Mouse (Mus musculus) liver, postnatal 0 days (tissue): ENCODE data around the gene 1600014C23Rik. TPM values are rescaled to one million over a fixed set of nuclear protein-coding genes. Genes with fewer than 3 reads are reported as not detected.
A peak's percentile ranks its signal among the peaks of the same experiment; 100 is the strongest.

Experiments used
- ATAC-seq: fragments of 200-750 bp; cut with Nextera tagmentation; 2 replicates; pipeline ENCODE4 v1.8.0; 2017; ENCODE audit warnings: mild to moderate bottlenecking, moderate library complexity
- DNase-seq: peaks from one replicate; pipeline ENCODE4 v3.0.0-alpha.2; 2016
- H3K27ac ChIP-seq: fragments of 300-500 bp; sonication (generic); 2 replicates; pipeline ENCODE4 v1.5.1; 2014; ENCODE audit warnings: antibody characterized with exemption, moderate library complexity, mild to moderate bottlenecking, low read depth
- H3K27me3 ChIP-seq: fragments of 300-500 bp; sonication (generic); 2 replicates; pipeline ENCODE4 v1.6.1; 2014; ENCODE audit warnings: low read length, control low read depth, mixed read lengths; ENCODE audit not compliant: insufficient read depth
- H3K36me3 ChIP-seq: fragments of 300-500 bp; sonication (generic); replicated peaks from 2 replicates; pipeline ENCODE4 v1.6.1; 2014; ENCODE audit warnings: mild to moderate bottlenecking, control low read depth, low read length, moderate library complexity, mixed read lengths; ENCODE audit not compliant: insufficient read depth
- H3K4me1 ChIP-seq: fragments of 300-500 bp; sonication (generic); 2 replicates; pipeline ENCODE4 v1.6.1; 2014; ENCODE audit warnings: antibody characterized with exemption, mild to moderate bottlenecking, control low read depth; ENCODE audit not compliant: insufficient read depth
- H3K4me2 ChIP-seq: fragments of 300-500 bp; sonication (generic); 2 replicates; pipeline ENCODE4 v1.6.1; 2014; ENCODE audit warnings: low read depth, mild to moderate bottlenecking, low read length, moderate library complexity, mixed read lengths
- H3K4me3 ChIP-seq: fragments of 300-500 bp; sonication (generic); 2 replicates; pipeline ENCODE4 v1.5.1; 2014; ENCODE audit warnings: low read depth, low read length
- H3K9ac ChIP-seq: fragments of 300-500 bp; sonication (generic); replicated peaks from 2 replicates; pipeline ENCODE4 v1.6.1; 2014; ENCODE audit warnings: mild to moderate bottlenecking, moderate library complexity
- H3K9me3 ChIP-seq: fragments of 300-500 bp; sonication (generic); 2 replicates; pipeline ENCODE4 v1.6.1; 2016; ENCODE audit warnings: mild to moderate bottlenecking, control low read depth, low read length, mixed read lengths
- CTCF ChIP-seq: sonication (generic); IDR thresholded peaks from 2 replicates; pipeline ENCODE4 v1.5.1; 2016; ENCODE audit warnings: antibody characterized with exemption, low read depth
- EP300 ChIP-seq: IDR thresholded peaks from 2 replicates; pipeline ENCODE4 v1.6.1; 2016; ENCODE audit warnings: antibody characterized with exemption, low read depth, mild to moderate bottlenecking
- WGBS: fragments of 180-500 bp; shearing (Covaris S2); extraction: QIAGEN DNeasy Blood & Tissue Kit; methylation state at CpG from one replicate; pipeline ENCODE4 v1.1.7; 2014; ENCODE audit not compliant: insufficient replicate concordance; 5-methylcytosine and 5-hydroxymethylcytosine counted together
- polyA plus RNA-seq: library from polyadenylated mRNA; unstranded; fragments of >200 nt; fragmentation: Nextera tagmentation; extraction: Ambion mirVana; gene quantifications from 2 replicates; pipeline ENCODE4 v1.2.1, GENCODE M21; 2015

1600014C23Rik gene
- polyA plus RNA-seq, 1 experiment from 2014 or later: not detected

GRCm38 (mm10) chr17:45726249-45726648, 7.4 kb downstream of the 1600014C23Rik start:
- Histone ChIP-seq H3K9me3 (no peaks in the 10 kb centered on the region), H3K4me1 (peaks cover 14% of the 10 kb centered on the region), H3K4me2 (no peak overlapping the region), H3K27me3 (0 out of 2 replicates have a peak, but pooled peaks cover 5% of the 10 kb centered on the region), H3K36me3 (no peaks in the 10 kb centered on the region), H3K4me3 (no peak overlapping the region), H3K9ac (no peak overlapping the region; the same call in 1 of the 2 replicates), H3K27ac (peak overlapping the region; percentile 11; the same call in 1 of the 2 replicates)
- TF ChIP-seq EP300: no peak
- TF ChIP-seq CTCF: no peak
- ATAC-seq (peak; percentile 63), DNase-seq (no peak)
- 36% methylated on average over 7 of the region's 7 CpGs for WGBS

- Histone ChIP-seq H3K9ac (no peak overlapping the region), H3K4me2 (no peak overlapping the region), H3K36me3 (no peaks in the 10 kb centered on the region), H3K27ac (no peak overlapping the region), H3K4me1 (peaks cover 14% of the 10 kb centered on the region), H3K4me3 (no peak overlapping the region), H3K27me3 (0 out of 2 replicates have a peak, but pooled peaks cover 5% of the 10 kb centered on the region), H3K9me3 (no peaks in the 10 kb centered on the region)
- no peak for TF ChIP-seq CTCF
- no peak for TF ChIP-seq EP300
- 84% methylated on average over 10 of the region's 10 CpGs for WGBS
- no peak for DNase-seq
- ATAC-seq: no peak
Measured at GRCm38 (mm10) chr17:45724574-45724921, 9.1 kb downstream of the 1600014C23Rik start.

DNA sequence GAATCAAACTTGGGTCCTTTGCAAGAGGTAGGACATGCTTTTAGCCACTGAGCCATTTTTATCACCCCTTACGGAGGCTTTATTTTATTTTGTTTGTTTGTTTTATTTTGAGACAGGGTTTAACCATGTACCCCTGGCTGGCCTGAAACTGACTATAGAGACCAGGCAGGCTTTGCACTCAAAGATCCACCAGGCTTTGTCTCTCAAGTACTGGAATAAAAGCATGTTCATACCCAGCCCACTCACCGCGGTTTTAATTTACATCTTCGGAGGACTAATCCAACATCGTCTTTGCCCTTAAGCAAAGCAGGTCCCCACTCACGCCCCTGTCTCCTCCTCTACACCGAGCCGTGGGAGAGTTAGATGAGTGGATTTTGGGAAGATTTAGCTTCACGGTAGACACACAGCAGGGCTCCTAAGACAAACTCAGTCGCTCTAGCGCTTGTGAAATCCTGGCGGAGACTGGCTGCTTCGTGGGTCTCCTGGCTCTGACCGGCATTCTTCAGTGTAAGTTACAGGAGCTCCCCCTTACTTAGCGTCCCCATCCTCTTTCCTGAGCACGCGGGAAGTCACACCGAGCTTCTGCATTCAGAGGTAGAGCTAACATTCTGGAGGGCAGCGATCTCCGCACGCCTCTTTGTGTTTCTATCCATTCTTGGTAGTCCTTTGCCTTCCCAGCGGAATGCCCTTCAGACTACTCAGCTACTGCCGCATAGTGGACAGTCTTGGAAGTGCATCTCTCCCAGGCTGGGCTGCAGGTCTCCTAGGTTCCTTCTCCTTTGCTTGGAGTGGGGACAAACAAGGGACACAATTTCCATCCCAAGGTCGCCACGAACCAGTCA, 9.7 kb downstream of the 1600014C23Rik start:
- ATAC-seq: peak; percentile 47; the same call in 1 of the 2 replicates
- 0 out of 2 replicates have a peak, but pooled peaks cover 5% of the 10 kb centered on the region for H3K27me3 ChIP-seq

DNA sequence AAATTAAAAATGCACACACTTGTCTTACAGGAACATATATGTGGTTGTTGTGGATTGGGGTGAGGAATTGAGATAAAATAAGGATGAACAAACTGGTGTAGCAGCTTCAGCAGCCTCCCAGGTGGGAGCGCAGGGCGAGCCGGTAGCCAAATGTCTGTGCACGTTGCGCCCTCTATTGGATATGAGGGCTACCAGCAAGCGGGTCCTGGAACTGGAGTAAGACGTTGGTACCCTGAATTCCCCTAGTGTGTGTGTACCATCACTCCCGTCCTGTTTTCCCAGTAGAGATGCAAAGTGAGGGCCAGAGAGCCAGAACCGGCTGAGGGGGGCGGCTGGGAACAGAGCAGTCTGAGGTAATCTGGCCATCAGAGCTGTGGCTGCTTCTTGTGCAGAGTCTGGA, 15.3 kb downstream of the 1600014C23Rik start:
- no peak overlapping the region for H3K27ac ChIP-seq
- no peaks in the 10 kb centered on the region for H3K4me1 ChIP-seq
- no peak overlapping the region for H3K4me2 ChIP-seq
- no peak overlapping the region for H3K4me3 ChIP-seq
- 0 out of 2 replicates have a peak, but pooled peaks cover 1% of the 10 kb centered on the region for H3K27me3 ChIP-seq
- ATAC-seq: peak; percentile 62; the same call in 1 of the 2 replicates
- H3K9me3 ChIP-seq: no peaks in the 10 kb centered on the region
- DNase-seq: peak; percentile 71
- no peak for TF ChIP-seq EP300
- peak; percentile 87 for TF ChIP-seq CTCF
- H3K9ac ChIP-seq: no peak overlapping the region
- 5% methylated on average over 10 of the region's 10 CpGs for WGBS
- H3K36me3 ChIP-seq: no peaks in the 10 kb centered on the region

More for the DNA sequence above, 9.7 kb downstream of the 1600014C23Rik start:
- Histone ChIP-seq H3K4me2 (peak overlapping the region; percentile 84), H3K9ac (peak overlapping the region; percentile 44), H3K4me3 (peak overlapping the region; percentile 46), H3K4me1 (peaks cover 14% of the 10 kb centered on the region), H3K27ac (no peak overlapping the region), H3K36me3 (no peaks in the 10 kb centered on the region), H3K9me3 (no peaks in the 10 kb centered on the region)
- peak; percentile 86 for DNase-seq
- peak; percentile 98 for TF ChIP-seq CTCF
- TF ChIP-seq EP300: no peak
- 6% methylated on average over 25 of the region's 25 CpGs for WGBS

GRCm38 (mm10) chr17:45711525-45711924, 22.1 kb downstream of the 1600014C23Rik start:
- Histone ChIP-seq H3K27ac (no peak overlapping the region), H3K27me3 (no peaks in the 10 kb centered on the region), H3K4me2 (no peak overlapping the region), H3K36me3 (no peaks in the 10 kb centered on the region), H3K9ac (no peak overlapping the region), H3K4me1 (no peaks in the 10 kb centered on the region), H3K9me3 (no peaks in the 10 kb centered on the region), H3K4me3 (no peak overlapping the region)
- TF ChIP-seq CTCF (no peak), EP300 (no peak)
- DNase-seq: no peak
- 27% methylated on average over 3 of the region's 3 CpGs for whole genome bisulfite sequencing
- no peak for ATAC-seq

- ATAC-seq: no peak
- no peaks in the 10 kb centered on the region for H3K9me3 ChIP-seq
Measured at GRCm38 (mm10) chr17:45710407-45710806, 23.2 kb downstream of the 1600014C23Rik start.

More at GRCm38 (mm10) chr17:45710407-45710806, 23.2 kb downstream of the 1600014C23Rik start:
- no peak overlapping the region for H3K27ac ChIP-seq
- H3K4me2 ChIP-seq: no peak overlapping the region
- no peaks in the 10 kb centered on the region for H3K27me3 ChIP-seq
- no peak overlapping the region for H3K9ac ChIP-seq
- no peak for TF ChIP-seq EP300
- no peak for TF ChIP-seq CTCF
- WGBS: 56% methylated on average over 8 of the region's 8 CpGs
- no peak overlapping the region for H3K4me3 ChIP-seq
- DNase-seq: no peak
- H3K4me1 ChIP-seq: no peaks in the 10 kb centered on the region
- no peaks in the 10 kb centered on the region for H3K36me3 ChIP-seq
